In the genomic region with DNA sequence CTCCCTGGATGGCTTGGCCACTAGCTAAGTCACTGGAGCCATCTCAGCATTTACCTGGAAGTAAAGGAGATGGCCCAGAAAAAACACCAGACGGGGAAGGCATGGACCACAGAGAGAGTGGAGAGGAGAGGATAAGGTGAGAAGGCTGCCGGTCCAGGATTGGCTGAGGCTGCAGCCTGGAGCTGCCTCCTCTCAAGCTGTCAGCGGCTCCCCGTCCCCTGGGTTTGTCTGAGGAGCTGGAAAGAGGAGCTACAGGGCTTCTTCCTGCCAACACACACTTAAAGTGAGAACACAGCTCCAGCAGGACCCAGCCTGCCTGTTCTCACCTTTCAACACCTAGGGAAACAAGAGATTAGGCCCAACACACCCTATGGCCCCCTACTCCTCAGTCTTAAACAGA, we compare ENCODE assay signal across 12 mouse cellular contexts.
DNase-seq lines count a peak whose midpoint lies in the region; ATAC-seq and TF ChIP-seq lines count a peak whose summit lies in the region.
"Had no signal": no experiment of that assay in that cellular context is flagged by ENCODE, and none has a peak within 500 bp of the region (broad histone marks: within the 10 kb centered on the region; RNA-seq: fewer than 3 reads in every experiment).

No protein-coding gene starts in this region.

- TF ChIP-seq CTCF in stomach, postnatal 0 days (IDR thresholded peaks at IDR 0.05; ENCODE audit: low read depth) = no peak

- H3K4me1 ChIP-seq in forebrain, embryonic 15.5 days = peaks cover 15% of the 10 kb centered on the region
- H3K4me1 ChIP-seq in forebrain, embryonic 16.5 days (replicated peaks; ENCODE audit: control insufficient read depth, insufficient read depth, low read length) = peaks cover 11% of the 10 kb centered on the region
- peaks cover 15% of the 10 kb centered on the region for H3K4me1 ChIP-seq in hindbrain, embryonic 15.5 days (replicated peaks)
- 0 out of 2 replicates have a peak, but pooled peaks cover 2% of the 10 kb centered on the region for H3K4me1 ChIP-seq in hindbrain, embryonic 11.5 days (replicated peaks; ENCODE audit: control insufficient read depth, insufficient read depth, low read length)
- H3K4me1 ChIP-seq in stomach, embryonic 14.5 days (ENCODE audit: control insufficient read depth, insufficient read depth, low read length) = no peaks in the 10 kb centered on the region
- no peaks in the 10 kb centered on the region for H3K4me1 ChIP-seq in stomach, postnatal 0 days (replicated peaks; ENCODE audit: control insufficient read depth, insufficient read depth)
- H3K4me1 ChIP-seq: liver, embryonic 15.5 days had no signal

- WGBS in forebrain, embryonic 15.5 days = 59% methylated on average over 4 of the region's 4 CpGs
- 48% methylated on average over 4 of the region's 4 CpGs for WGBS in forebrain, embryonic 16.5 days
- WGBS in hindbrain, embryonic 15.5 days = 66% methylated on average over 4 of the region's 4 CpGs
- WGBS in hindbrain, embryonic 11.5 days = 63% methylated on average over 4 of the region's 4 CpGs
- WGBS in stomach, embryonic 14.5 days = 36% methylated on average over 4 of the region's 4 CpGs
- 52% methylated on average over 4 of the region's 4 CpGs for WGBS in stomach, postnatal 0 days

- no peak overlapping the region for H3K4me2 ChIP-seq in forebrain, embryonic 15.5 days (replicated peaks)
- H3K4me2 ChIP-seq in forebrain, embryonic 16.5 days (ENCODE audit: low read length) = no peak overlapping the region
- H3K4me2 ChIP-seq in hindbrain, embryonic 15.5 days = no peak overlapping the region
- no peak overlapping the region for H3K4me2 ChIP-seq in hindbrain, embryonic 11.5 days (replicated peaks; ENCODE audit: low read depth, low read length)
- no peak overlapping the region for H3K4me2 ChIP-seq in stomach, embryonic 14.5 days (replicated peaks; ENCODE audit: low read depth, low read length)
- no peak overlapping the region for H3K4me2 ChIP-seq in stomach, postnatal 0 days (replicated peaks; ENCODE audit: low read depth)
- H3K4me2 ChIP-seq: embryonic facial prominence, embryonic 12.5 days; liver, embryonic 15.5 days had no signal

- H3K27me3 ChIP-seq in forebrain, embryonic 15.5 days = no peaks in the 10 kb centered on the region
- H3K27me3 ChIP-seq in forebrain, embryonic 16.5 days (replicated peaks; ENCODE audit: control insufficient read depth, insufficient read depth, low read length) = no peaks in the 10 kb centered on the region
- H3K27me3 ChIP-seq in hindbrain, embryonic 15.5 days = no peaks in the 10 kb centered on the region
- no peaks in the 10 kb centered on the region for H3K27me3 ChIP-seq in hindbrain, embryonic 11.5 days (ENCODE audit: control insufficient read depth, insufficient read depth, low read length)
- no peaks in the 10 kb centered on the region for H3K27me3 ChIP-seq in stomach, embryonic 14.5 days (ENCODE audit: control insufficient read depth, insufficient read depth, low read length)
- no peaks in the 10 kb centered on the region for H3K27me3 ChIP-seq in stomach, postnatal 0 days (ENCODE audit: control insufficient read depth, insufficient read depth, low read length)
- H3K27me3 ChIP-seq: embryonic facial prominence, embryonic 12.5 days had no signal

- peak overlapping the region; percentile 60; the same call in 1 of the 2 replicates for H3K27ac ChIP-seq in forebrain, embryonic 15.5 days (replicated peaks)
- no peak overlapping the region for H3K27ac ChIP-seq in forebrain, embryonic 16.5 days (ENCODE audit: low read length)
- H3K27ac ChIP-seq in hindbrain, embryonic 15.5 days (replicated peaks) = peak overlapping the region; percentile 68; the same call in 1 of the 2 replicates
- H3K27ac ChIP-seq in hindbrain, embryonic 11.5 days (ENCODE audit: low read depth, low read length) = no peak overlapping the region
- no peak overlapping the region for H3K27ac ChIP-seq in stomach, embryonic 14.5 days (ENCODE audit: low read length)
- H3K27ac ChIP-seq in stomach, postnatal 0 days (replicated peaks) = no peak overlapping the region
- H3K27ac ChIP-seq: liver, embryonic 15.5 days had no signal

- no peaks in the 10 kb centered on the region for H3K9me3 ChIP-seq in forebrain, embryonic 15.5 days
- H3K9me3 ChIP-seq in forebrain, embryonic 16.5 days (ENCODE audit: control insufficient read depth, low read length) = no peaks in the 10 kb centered on the region
- no peaks in the 10 kb centered on the region for H3K9me3 ChIP-seq in hindbrain, embryonic 15.5 days
- H3K9me3 ChIP-seq in hindbrain, embryonic 11.5 days (ENCODE audit: control insufficient read depth, low read length) = no peaks in the 10 kb centered on the region
- no peaks in the 10 kb centered on the region for H3K9me3 ChIP-seq in stomach, embryonic 14.5 days (ENCODE audit: control insufficient read depth, low read depth, low read length)
- H3K9me3 ChIP-seq in stomach, postnatal 0 days (ENCODE audit: control insufficient read depth, low read length) = no peaks in the 10 kb centered on the region
- H3K9me3 ChIP-seq: embryonic facial prominence, embryonic 12.5 days; liver, embryonic 15.5 days had no signal

- no peak for ATAC-seq in forebrain, embryonic 15.5 days (replicated peaks)
- no peak for ATAC-seq in forebrain, embryonic 16.5 days
- no peak for ATAC-seq in hindbrain, embryonic 15.5 days (ENCODE audit: low FRiP score, low read depth)
- ATAC-seq in hindbrain, embryonic 11.5 days (ENCODE audit: low FRiP score) = no peak
- ATAC-seq in stomach, embryonic 14.5 days (ENCODE audit: insufficient number of reproducible peaks, insufficient read depth, low FRiP score, low read depth) = peak; percentile 26; the same call in 1 of the 2 replicates
- no peak for ATAC-seq in stomach, postnatal 0 days (ENCODE audit: low FRiP score, low TSS enrichment)

- no peak overlapping the region for H3K9ac ChIP-seq in forebrain, embryonic 15.5 days (replicated peaks)
- no peak overlapping the region for H3K9ac ChIP-seq in forebrain, embryonic 16.5 days (replicated peaks; ENCODE audit: low read depth, low read length)
- no peak overlapping the region for H3K9ac ChIP-seq in hindbrain, embryonic 15.5 days
- H3K9ac ChIP-seq in hindbrain, embryonic 11.5 days (ENCODE audit: low read depth, low read length) = no peak overlapping the region
- H3K9ac ChIP-seq in stomach, embryonic 14.5 days (replicated peaks; ENCODE audit: low read depth, low read length) = no peak overlapping the region
- H3K9ac ChIP-seq in stomach, postnatal 0 days (ENCODE audit: low read length) = no peak overlapping the region
- H3K9ac ChIP-seq: embryonic facial prominence, embryonic 12.5 days; liver, embryonic 15.5 days had no signal

- no peaks in the 10 kb centered on the region for H3K36me3 ChIP-seq in forebrain, embryonic 15.5 days
- H3K36me3 ChIP-seq in forebrain, embryonic 16.5 days (ENCODE audit: control insufficient read depth, insufficient read depth) = no peaks in the 10 kb centered on the region
- H3K36me3 ChIP-seq in hindbrain, embryonic 15.5 days = no peaks in the 10 kb centered on the region
- no peaks in the 10 kb centered on the region for H3K36me3 ChIP-seq in hindbrain, embryonic 11.5 days (ENCODE audit: control insufficient read depth, insufficient read depth, low read length)
- no peaks in the 10 kb centered on the region for H3K36me3 ChIP-seq in stomach, embryonic 14.5 days (ENCODE audit: control insufficient read depth, insufficient read depth, low read length)
- H3K36me3 ChIP-seq in stomach, postnatal 0 days (ENCODE audit: control insufficient read depth, insufficient read depth, low read length) = no peaks in the 10 kb centered on the region
- H3K36me3 ChIP-seq: embryonic facial prominence, embryonic 12.5 days; liver, embryonic 15.5 days had no signal

- no peak for DNase-seq in hindbrain, embryonic 11.5 days (ENCODE audit: low spot score)
- DNase-seq in stomach, postnatal 0 days (ENCODE audit: low spot score) = no peak
- peak; percentile 16 for DNase-seq in yolk sac, embryonic 10.5 days (ENCODE audit: low spot score)
- DNase-seq in adrenal gland, adult 8-10 months = no peak
- DNase-seq: cerebellum, adult 9-11 months had no signal

- no peak overlapping the region for H3K4me3 ChIP-seq in forebrain, embryonic 15.5 days
- no peak overlapping the region for H3K4me3 ChIP-seq in forebrain, embryonic 16.5 days (replicated peaks; ENCODE audit: low read length)
- H3K4me3 ChIP-seq in hindbrain, embryonic 15.5 days = no peak overlapping the region
- no peak overlapping the region for H3K4me3 ChIP-seq in hindbrain, embryonic 11.5 days (ENCODE audit: low read depth, low read length)
- H3K4me3 ChIP-seq in stomach, embryonic 14.5 days (ENCODE audit: low read depth, low read length) = no peak overlapping the region
- H3K4me3 ChIP-seq in stomach, postnatal 0 days (ENCODE audit: low read depth, low read length) = no peak overlapping the region
- H3K4me3 ChIP-seq: embryonic facial prominence, embryonic 12.5 days; liver, embryonic 15.5 days; myocyte had no signal

- TF ChIP-seq EP300 in stomach, postnatal 0 days (optimal IDR thresholded peaks at IDR 0.05) = no peak

Comparison
In these comparisons a context has a peak if more than half of its experiments do, and no peak if none do; other contexts are left out.
1. H3K27ac ChIP-seq: peak in forebrain, embryonic 15.5 days (single experiment) and hindbrain, embryonic 15.5 days (single experiment); none in forebrain, embryonic 16.5 days (single experiment), hindbrain, embryonic 11.5 days (single experiment), stomach, embryonic 14.5 days (single experiment) and stomach, postnatal 0 days (single experiment).